Mouse (Mus musculus) liver, embryonic 16.5 days (tissue): ENCODE measurements around the gene Sapcd2. TPM values are rescaled to one million over a fixed set of nuclear protein-coding genes. Genes with fewer than 3 reads are reported as not detected.

Source experiments
- ATAC-seq: fragments of 200-750 bp; cut with Nextera tagmentation; 2 replicates; pipeline ENCODE4 v1.8.0; 2017; ENCODE audit warnings: low read depth, mild to moderate bottlenecking, moderate number of reproducible peaks, moderate library complexity
- H3K27ac ChIP-seq: fragments of 300-500 bp; sonication (generic); 2 replicates; pipeline ENCODE4 v1.5.1; 2014; ENCODE audit warnings: mild to moderate bottlenecking, low read length
- H3K27me3 ChIP-seq: fragments of 300-500 bp; sonication (generic); 2 replicates; pipeline ENCODE4 v1.6.1; 2014; ENCODE audit warnings: low read depth, low read length, mixed read lengths; ENCODE audit not compliant: control insufficient read depth, insufficient read depth
- H3K36me3 ChIP-seq: fragments of 300-500 bp; sonication (generic); 2 replicates; pipeline ENCODE4 v1.6.1; 2014; ENCODE audit warnings: mild to moderate bottlenecking; ENCODE audit not compliant: control insufficient read depth, insufficient read depth
- H3K4me1 ChIP-seq: fragments of 300-500 bp; sonication (generic); 2 replicates; pipeline ENCODE4 v1.6.1; 2014; ENCODE audit warnings: low read depth, low read length, mixed read lengths; ENCODE audit not compliant: control insufficient read depth
- H3K4me2 ChIP-seq: fragments of 300-500 bp; sonication (generic); 2 replicates; pipeline ENCODE4 v1.6.1; 2014; ENCODE audit warnings: low read depth, low read length, mixed read lengths
- H3K4me3 ChIP-seq: fragments of 300-500 bp; sonication (generic); 2 replicates; pipeline ENCODE4 v1.5.1; 2014; ENCODE audit warnings: low read depth, mild to moderate bottlenecking, low read length
- H3K9ac ChIP-seq: fragments of 300-500 bp; sonication (generic); 2 replicates; pipeline ENCODE4 v1.6.1; 2014; ENCODE audit warnings: low read depth, low read length
- H3K9me3 ChIP-seq: fragments of 300-500 bp; sonication (generic); replicated peaks from 2 replicates; pipeline ENCODE4 v1.6.1; 2016; ENCODE audit warnings: low read length; ENCODE audit not compliant: control insufficient read depth
- WGBS: fragments of 180-500 bp; shearing (Covaris S2); extraction: QIAGEN DNeasy Blood & Tissue Kit; methylation state at CpG from one replicate; pipeline ENCODE4 v1.1.7; 2014; ENCODE audit not compliant: insufficient replicate concordance; 5-methylcytosine and 5-hydroxymethylcytosine counted together
- polyA plus RNA-seq: library from polyadenylated mRNA; unstranded; fragments of >200 nt; fragmentation: Nextera tagmentation; extraction: Ambion mirVana; gene quantifications from 2 replicates; pipeline ENCODE4 v1.2.1, GENCODE M21; 2015

Gene Sapcd2
- polyA plus RNA-seq, 1 experiment from 2014 or later, result 14.7 TPM

- Histone ChIP-seq H3K27ac (no peak overlapping the region), H3K4me2 (0 out of 2 replicates have a peak overlapping the region, but pooled peaks have one; percentile 9), H3K4me3 (no peak overlapping the region), H3K27me3 (no peaks in the 10 kb centered on the region; the same call in 1 of the 2 replicates), H3K9ac (no peak overlapping the region), H3K4me1 (peaks cover 2% of the 10 kb centered on the region), H3K36me3 (no peaks in the 10 kb centered on the region), H3K9me3 (no peaks in the 10 kb centered on the region)
- ATAC-seq, result no peak
- WGBS, result 18% methylated on average over 1 of the region's 1 CpGs
These were observed 51.5 kb downstream of the Sapcd2 start for GRCm38 (mm10) chr2:25423626-25424025.

GRCm38 (mm10) chr2:25425481-25425880 is 53.4 kb downstream of the Sapcd2 start:
- no peak for ATAC-seq
- Histone ChIP-seq H3K4me1 (peaks cover 6% of the 10 kb centered on the region), H3K4me2 (no peak overlapping the region), H3K9me3 (no peaks in the 10 kb centered on the region), H3K27ac (no peak overlapping the region), H3K4me3 (no peak overlapping the region), H3K9ac (no peak overlapping the region), H3K27me3 (peaks cover 11% of the 10 kb centered on the region), H3K36me3 (no peaks in the 10 kb centered on the region)
- 58% methylated on average over 27 of the region's 27 CpGs for WGBS

GRCm38 (mm10) chr2:25426721-25427191 is 54.6 kb downstream of the Sapcd2 start:
- H3K4me1 ChIP-seq, result peaks cover 6% of the 10 kb centered on the region
- H3K36me3 ChIP-seq, result no peaks in the 10 kb centered on the region
- WGBS, result 8% methylated on average over 5 of the region's 5 CpGs
- no peak overlapping the region for H3K9ac ChIP-seq
- H3K27me3 ChIP-seq, result peaks cover 11% of the 10 kb centered on the region
- no peak for ATAC-seq
- no peak overlapping the region for H3K4me3 ChIP-seq
- H3K27ac ChIP-seq, result no peak overlapping the region
- H3K4me2 ChIP-seq, result no peak overlapping the region
- no peaks in the 10 kb centered on the region for H3K9me3 ChIP-seq

GRCm38 (mm10) chr2:25427256-25427655 is 55.1 kb downstream of the Sapcd2 start:
- Histone ChIP-seq H3K27ac (no peak overlapping the region), H3K36me3 (no peaks in the 10 kb centered on the region), H3K4me2 (no peak overlapping the region), H3K27me3 (peaks cover 11% of the 10 kb centered on the region), H3K9ac (no peak overlapping the region), H3K4me1 (peaks cover 6% of the 10 kb centered on the region), H3K4me3 (no peak overlapping the region), H3K9me3 (no peaks in the 10 kb centered on the region)
- no peak for ATAC-seq
- WGBS, result 69% methylated on average over 5 of the region's 5 CpGs

Other genes with a start within 250 kb of the Sapcd2 start
- 1.1 and 1.3 TPM in 2 replicates for gene Nrarp, start 191.6 kb upstream of the Sapcd2 start, polyA plus RNA-seq
- gene Tor4a, start 175.4 kb upstream of the Sapcd2 start, polyA plus RNA-seq, result 6.5 and 6.6 TPM in 2 replicates
- gene Nelfb, start 160.8 kb upstream of the Sapcd2 start, polyA plus RNA-seq, result 33.9 and 34.9 TPM in 2 replicates
- not detected in 2 replicates for gene Stpg3, start 157.7 kb upstream of the Sapcd2 start, polyA plus RNA-seq
- gene Fam166a, start 153.6 kb upstream of the Sapcd2 start, polyA plus RNA-seq, result not detected in 2 replicates
- 590 and 624 TPM in 2 replicates for gene Tubb4b, start 147.6 kb upstream of the Sapcd2 start, polyA plus RNA-seq
- gene Slc34a3, start 138.0 kb upstream of the Sapcd2 start, polyA plus RNA-seq, result 0.08 TPM in 1 of 2 replicates, not detected in the other
- gene Rnf224, start 135.5 kb upstream of the Sapcd2 start, polyA plus RNA-seq, result not detected in 2 replicates
- gene Rnf208, start 130.1 kb upstream of the Sapcd2 start, polyA plus RNA-seq, result 0.77 TPM in 1 of 2 replicates, not detected in the other
- gene Cysrt1, start 129.9 kb upstream of the Sapcd2 start, polyA plus RNA-seq, result not detected in 2 replicates
- gene AL732309.1, start 125.5 kb upstream of the Sapcd2 start, polyA plus RNA-seq, result 1.4 and 1.8 TPM in 2 replicates
- gene Tmem203, start 116.9 kb upstream of the Sapcd2 start, polyA plus RNA-seq, result 10.9 and 12.0 TPM in 2 replicates
- gene Tprn, start 109.7 kb upstream of the Sapcd2 start, polyA plus RNA-seq, result 3.7 and 4.7 TPM in 2 replicates
- gene Ssna1, start 99.9 kb upstream of the Sapcd2 start, polyA plus RNA-seq, result 94.7 and 111 TPM in 2 replicates
- 40.1 and 40.5 TPM in 2 replicates for gene Anapc2, start 99.8 kb upstream of the Sapcd2 start, polyA plus RNA-seq
- not detected in 2 replicates for gene Tmem210, start 84.2 kb upstream of the Sapcd2 start, polyA plus RNA-seq
- not detected in 2 replicates for gene Lrrc26, start 82.4 kb upstream of the Sapcd2 start, polyA plus RNA-seq
- 0.02 TPM in 1 of 2 replicates, not detected in the other for gene Grin1, start 53.1 kb upstream of the Sapcd2 start, polyA plus RNA-seq
- gene Man1b1, start 40.0 kb upstream of the Sapcd2 start, polyA plus RNA-seq, result 15.3 and 17.2 TPM in 2 replicates
- 10.8 and 11.5 TPM in 2 replicates for gene Dpp7, start 16.0 kb upstream of the Sapcd2 start, polyA plus RNA-seq
- 12.6 and 14.0 TPM in 2 replicates for gene Uap1l1, start 6.6 kb upstream of the Sapcd2 start, polyA plus RNA-seq
- gene Entpd2, start 23.6 kb downstream of the Sapcd2 start, polyA plus RNA-seq, result 0.54 and 1.0 TPM in 2 replicates
- 4.7 and 4.8 TPM in 2 replicates for gene Npdc1, start 27.0 kb downstream of the Sapcd2 start, polyA plus RNA-seq
- gene Fut7, start 50.9 kb downstream of the Sapcd2 start, polyA plus RNA-seq, result 0.96 and 1.2 TPM in 2 replicates
- 1.3 and 1.8 TPM in 2 replicates for gene Abca2, start 56.4 kb downstream of the Sapcd2 start, polyA plus RNA-seq
- gene Clic3, start 84.5 kb downstream of the Sapcd2 start, polyA plus RNA-seq, result 0.54 and 0.63 TPM in 2 replicates
- gene Paxx, start 88.8 kb downstream of the Sapcd2 start, polyA plus RNA-seq, result 10.1 TPM in 2 replicates
- gene Ptgds, start 97.7 kb downstream of the Sapcd2 start, polyA plus RNA-seq, result 0.35 and 0.71 TPM in 2 replicates
- gene Lcn12, start 121.6 kb downstream of the Sapcd2 start, polyA plus RNA-seq, result not detected in 2 replicates
- gene Fbxw5, start 128.4 kb downstream of the Sapcd2 start, polyA plus RNA-seq, result 23.8 and 24.7 TPM in 2 replicates
- gene C8g, start 129.4 kb downstream of the Sapcd2 start, polyA plus RNA-seq, result 90.7 and 105 TPM in 2 replicates
- 13.0 and 13.3 TPM in 2 replicates for gene Traf2, start 174.6 kb downstream of the Sapcd2 start, polyA plus RNA-seq
- 190 and 194 TPM in 2 replicates for gene Edf1, start 185.5 kb downstream of the Sapcd2 start, polyA plus RNA-seq
- gene Mamdc4, start 202.5 kb downstream of the Sapcd2 start, polyA plus RNA-seq, result 2.9 and 7.2 TPM in 2 replicates
- 31.2 and 34.4 TPM in 2 replicates for gene Phpt1, start 202.9 kb downstream of the Sapcd2 start, polyA plus RNA-seq
- gene Ajm1, start 209.4 kb downstream of the Sapcd2 start, polyA plus RNA-seq, result 0.07 TPM in 1 of 2 replicates, not detected in the other
- gene Rabl6, start 236.2 kb downstream of the Sapcd2 start, polyA plus RNA-seq, result 17.5 and 19.9 TPM in 2 replicates
- 0.02 and 0.05 TPM in 2 replicates for gene Ccdc183, start 245.4 kb downstream of the Sapcd2 start, polyA plus RNA-seq
- gene Tmem141, start 249.7 kb downstream of the Sapcd2 start, polyA plus RNA-seq, result 9.0 and 10.5 TPM in 2 replicates